Mouse (Mus musculus): ENCODE measurements around the gene Armc9.

Armc9 gene

DNA sequence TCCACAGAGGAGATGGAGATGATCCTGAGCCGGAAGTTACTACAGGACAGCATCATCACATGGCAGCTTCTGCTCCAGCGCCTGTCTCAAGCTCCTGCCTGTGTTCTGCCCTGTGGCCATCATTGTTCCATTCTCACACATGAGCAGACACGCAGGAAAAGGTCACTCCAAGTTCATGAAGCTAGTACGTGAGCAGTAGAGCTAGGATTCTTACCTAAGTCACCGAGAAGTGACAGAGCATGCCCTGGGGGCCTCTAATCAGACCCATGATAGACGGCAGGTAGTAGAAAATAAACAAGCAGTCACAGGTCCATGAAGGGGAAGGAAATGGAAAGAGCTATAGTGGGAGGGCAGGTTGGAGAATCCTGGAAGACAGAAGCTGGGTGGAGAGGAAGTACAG lies 63.4 kb downstream of the Armc9 start:
- DNase-seq (ENCODE audit: low read depth, low spot score) = no peak

DNA sequence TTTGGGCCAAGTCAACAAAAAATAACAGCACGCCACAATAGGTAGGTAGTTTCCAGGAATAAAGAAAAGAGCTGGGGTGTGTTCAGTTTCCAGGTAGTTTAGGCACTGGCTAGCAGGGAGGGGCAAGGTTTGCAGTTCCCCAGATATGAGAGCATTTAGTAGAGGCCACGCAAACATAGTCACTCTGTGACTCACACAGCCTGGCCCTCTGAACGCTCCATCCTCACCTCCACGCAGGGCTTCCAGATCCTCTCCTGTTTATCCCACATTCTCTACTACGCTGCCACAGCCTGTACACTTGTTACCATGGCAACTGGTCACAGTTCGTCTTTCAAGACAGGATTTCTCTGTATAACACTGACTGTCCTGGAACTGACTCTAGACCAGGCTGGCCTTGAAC lies 70.6 kb downstream of the Armc9 start:
- DNase-seq (ENCODE audit: low read depth, low spot score) = no peak

- DNase-seq (ENCODE audit: low read depth, low spot score) = no peak
Measured at GRCm38 (mm10) chr1:86228653-86229052, 74.1 kb downstream of the Armc9 start.

- DNase-seq (ENCODE audit: low read depth, low spot score) = no peak
Measured at GRCm38 (mm10) chr1:86229184-86229829, 74.7 kb downstream of the Armc9 start.

DNA sequence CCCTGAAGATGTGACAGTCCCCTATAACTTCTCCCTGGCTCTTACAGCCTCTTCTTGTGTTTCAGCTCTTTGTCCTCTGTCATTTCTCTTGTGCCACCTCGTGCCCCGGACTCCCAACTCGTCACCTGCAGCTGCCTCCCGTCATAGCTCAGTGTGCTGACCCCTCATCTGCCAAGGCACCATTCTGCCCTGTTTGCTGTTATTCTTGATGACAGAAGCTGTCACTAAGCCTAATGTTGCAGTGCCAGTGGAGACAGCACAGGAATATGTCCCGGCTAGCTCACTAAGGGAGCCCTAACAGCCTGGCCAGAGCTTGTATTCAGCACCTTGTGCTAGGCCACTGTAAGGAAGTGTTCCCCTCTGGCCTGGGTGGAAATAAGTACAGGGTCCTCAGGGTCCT lies 78.1 kb downstream of the Armc9 start:
- no peak for DNase-seq (ENCODE audit: low read depth, low spot score)

DNA sequence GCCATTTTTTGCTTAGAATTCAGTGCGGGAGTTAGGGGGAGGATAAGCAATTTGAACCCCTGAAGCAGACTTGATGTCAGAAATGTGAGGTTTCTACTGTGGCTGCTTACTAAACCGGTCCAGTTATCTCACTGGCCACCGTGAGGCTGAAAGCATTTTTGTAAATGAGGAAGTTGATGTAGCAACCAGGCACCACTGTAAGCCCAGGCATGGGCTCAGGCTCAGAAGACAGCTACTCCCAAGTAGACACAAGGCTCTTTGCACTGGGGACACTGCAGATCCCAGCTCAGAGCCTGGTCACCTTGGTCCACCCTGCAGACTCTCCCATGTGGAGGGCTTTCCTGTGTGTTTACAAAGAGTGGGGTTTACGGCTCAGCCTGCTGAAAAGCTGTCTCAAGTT lies 79.2 kb downstream of the Armc9 start:
- no peak for DNase-seq (ENCODE audit: low read depth, low spot score)

DNA sequence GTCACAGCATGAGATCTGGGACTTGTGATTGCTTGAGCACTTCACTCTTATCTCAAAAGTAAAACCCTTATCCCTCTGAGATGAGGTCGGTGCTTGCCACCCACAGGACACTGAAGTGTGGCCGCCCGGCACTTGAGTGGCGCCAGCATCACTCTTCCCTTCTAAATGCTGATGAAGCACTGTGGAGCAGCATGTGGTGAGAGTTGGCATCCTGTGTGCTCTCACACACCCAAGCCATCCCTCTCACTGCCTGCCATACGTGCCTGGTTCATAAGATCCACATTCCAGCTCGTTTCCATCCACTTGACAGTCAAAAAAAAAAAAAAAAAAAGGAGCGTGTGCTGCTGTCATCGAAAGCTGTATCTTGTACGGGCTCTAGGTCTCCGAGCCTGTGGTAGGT lies 80.5 kb downstream of the Armc9 start:
- DNase-seq (ENCODE audit: low read depth, low spot score) = no peak

DNA sequence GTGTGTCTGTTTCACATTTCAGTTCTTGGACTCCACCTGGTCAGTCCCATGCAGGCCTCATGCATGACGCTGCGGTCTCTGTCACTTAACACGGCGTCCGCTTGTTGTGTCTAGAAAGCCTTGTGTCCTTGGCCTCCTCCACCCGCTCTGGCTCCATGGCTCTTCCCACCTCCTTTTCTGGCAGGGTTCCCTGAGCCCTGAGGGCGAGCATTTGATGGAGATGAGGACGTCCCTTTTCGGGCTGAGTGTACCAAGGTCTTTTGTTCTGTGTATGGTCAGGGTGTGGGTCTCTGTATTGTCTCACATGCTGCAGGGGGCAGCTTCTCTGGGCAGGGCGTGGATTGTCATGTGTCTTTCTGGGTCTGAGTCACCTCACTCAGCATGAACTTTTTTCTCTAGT lies 81.9 kb downstream of the Armc9 start:
- DNase-seq (ENCODE audit: low read depth, low spot score) = no peak

DNA sequence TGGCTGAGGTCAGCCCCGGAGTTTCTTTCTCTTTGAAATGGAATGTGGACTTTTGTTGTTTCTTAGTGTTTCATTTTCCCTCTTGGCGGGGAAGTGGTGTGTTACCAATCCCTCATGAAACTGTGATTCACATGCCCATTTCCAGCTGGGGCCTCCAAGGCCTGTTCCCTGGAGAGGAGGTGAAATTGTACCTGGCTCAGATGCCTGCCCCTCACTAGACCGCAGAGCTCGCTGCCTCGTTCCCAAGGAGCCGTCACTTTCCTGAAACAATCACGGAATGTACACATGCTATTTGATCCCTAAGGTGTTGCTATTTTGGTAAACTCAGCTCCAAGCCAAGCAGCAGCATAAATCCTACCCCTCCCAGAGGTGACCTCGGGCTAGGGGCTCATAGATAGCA lies 84.4 kb downstream of the Armc9 start:
- no peak for DNase-seq (ENCODE audit: low read depth, low spot score)

GRCm38 (mm10) chr1:86239871-86240270 lies 85.3 kb downstream of the Armc9 start:
- DNase-seq (ENCODE audit: low read depth, low spot score) = no peak

GRCm38 (mm10) chr1:86240959-86241358 lies 86.4 kb downstream of the Armc9 start:
- no peak for DNase-seq (ENCODE audit: low read depth, low spot score)

DNA sequence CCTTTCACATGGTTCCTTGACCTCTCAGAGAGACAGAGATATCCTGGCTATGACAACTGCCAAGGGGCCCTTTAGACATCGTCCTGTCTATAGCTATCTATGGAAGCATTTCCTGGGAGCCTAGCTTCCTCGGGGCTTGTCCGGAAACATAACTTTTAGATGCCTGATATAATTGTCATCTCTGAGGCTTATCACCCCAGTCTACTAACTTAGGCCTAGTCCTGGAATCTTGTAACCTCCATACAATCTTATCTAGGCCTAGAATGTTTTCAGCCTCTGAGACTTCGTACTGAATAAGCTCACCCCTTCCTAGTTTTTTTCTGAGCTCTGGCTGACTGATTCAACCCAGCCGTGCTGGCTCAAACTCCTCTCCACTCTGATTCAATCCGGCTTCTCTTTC lies 88.9 kb downstream of the Armc9 start:
- DNase-seq (ENCODE audit: low read depth, low spot score) = no peak

- no peak for DNase-seq (ENCODE audit: low read depth, low spot score)
Measured at GRCm38 (mm10) chr1:86245301-86246085, 90.9 kb downstream of the Armc9 start.

- no peak for DNase-seq (ENCODE audit: low read depth, low spot score)
Measured at GRCm38 (mm10) chr1:86253410-86253809, 98.8 kb downstream of the Armc9 start.

DNA sequence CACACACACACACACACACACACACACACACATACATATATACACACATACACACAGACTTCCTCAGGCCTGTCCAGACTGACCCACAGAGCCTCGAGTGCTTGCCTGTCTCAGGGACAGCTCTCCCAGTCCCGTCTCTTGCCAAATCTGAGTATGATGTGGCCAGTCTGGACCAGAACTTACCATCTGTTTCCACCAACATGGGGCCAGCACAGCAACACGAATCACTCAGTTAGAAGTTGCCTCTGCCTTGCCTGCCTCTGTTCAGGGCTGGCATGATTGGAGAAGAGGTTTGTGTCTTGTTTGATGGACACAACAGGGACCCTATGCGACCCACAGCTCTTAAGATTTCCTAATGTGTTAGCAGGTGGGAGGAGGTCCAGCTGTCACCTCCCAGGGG lies 101.7 kb downstream of the Armc9 start:
- no peak for DNase-seq (ENCODE audit: low read depth, low spot score)

- DNase-seq (ENCODE audit: low read depth, low spot score) = no peak
Measured at GRCm38 (mm10) chr1:86257228-86257627, 102.6 kb downstream of the Armc9 start.

DNA sequence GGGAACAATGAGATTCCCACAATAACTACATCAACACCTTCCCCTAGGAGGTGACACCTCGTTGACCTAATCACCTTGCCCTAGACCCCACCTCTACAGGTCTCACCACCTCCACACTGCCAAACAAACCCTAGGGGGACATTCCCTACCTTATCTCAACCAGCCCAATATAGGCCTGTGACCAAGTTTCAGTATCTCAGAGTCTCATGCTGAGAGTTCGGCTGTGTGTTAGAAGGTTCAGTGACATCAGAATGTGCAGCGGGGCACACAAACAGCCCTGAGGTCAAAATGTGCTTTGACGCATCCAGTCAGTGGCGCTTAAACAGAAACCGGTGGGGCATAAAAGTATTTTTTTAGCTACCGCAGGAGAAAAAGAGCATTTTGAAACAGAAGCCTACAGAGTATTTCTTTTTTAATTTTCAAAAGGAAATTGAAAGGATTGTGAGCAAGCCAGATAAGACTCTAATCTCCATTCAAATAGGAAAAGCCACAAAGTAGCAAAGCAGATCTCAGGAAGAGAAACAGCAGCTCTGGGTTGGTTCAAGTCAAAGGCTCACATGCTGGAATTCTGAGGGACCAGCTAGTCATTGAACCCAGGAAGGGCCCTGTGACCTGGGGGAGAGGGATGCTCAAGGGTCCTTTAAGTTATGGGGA lies 103.7 kb downstream of the Armc9 start:
- no peak for DNase-seq (ENCODE audit: low read depth, low spot score)

- DNase-seq (ENCODE audit: low read depth, low spot score) = no peak
Measured at GRCm38 (mm10) chr1:86263564-86264339, 109.2 kb downstream of the Armc9 start.

GRCm38 (mm10) chr1:86265060-86265459 lies 110.5 kb downstream of the Armc9 start:
- DNase-seq (ENCODE audit: low read depth, low spot score) = no peak

DNA sequence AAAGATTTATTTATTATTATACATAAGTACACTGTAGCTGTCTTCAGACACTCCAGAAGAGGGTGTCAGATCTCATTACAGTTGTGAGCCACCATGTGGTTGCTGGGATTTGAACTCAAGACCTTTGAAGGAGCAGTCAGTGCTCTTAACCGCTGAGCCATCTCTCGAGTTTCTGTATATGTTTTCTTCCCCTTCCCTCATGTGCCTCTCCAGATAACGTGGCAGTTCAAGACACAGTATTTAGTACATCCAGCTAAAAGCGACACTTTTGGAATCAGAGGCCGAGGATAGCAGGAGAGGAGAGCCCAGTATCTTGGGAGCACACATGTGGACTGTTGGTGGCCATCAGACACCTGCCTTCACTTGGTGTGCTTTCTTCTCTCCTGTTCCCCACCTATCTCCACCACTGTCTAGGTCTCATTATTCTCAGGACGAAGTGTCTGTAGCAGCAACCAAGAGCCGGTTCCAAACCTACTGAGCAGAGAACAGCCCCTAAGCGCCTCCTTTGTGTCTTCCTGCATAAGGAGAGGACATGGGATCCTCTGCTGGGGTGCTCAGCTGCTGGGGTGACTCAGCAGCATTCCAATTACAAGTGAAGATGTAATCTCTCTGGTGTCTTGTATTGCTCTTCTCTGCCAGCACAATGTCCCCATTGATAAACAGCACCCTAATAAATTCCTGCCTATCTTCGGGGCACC lies 114.1 kb downstream of the Armc9 start:
- DNase-seq (ENCODE audit: low read depth, low spot score) = no peak

DNA sequence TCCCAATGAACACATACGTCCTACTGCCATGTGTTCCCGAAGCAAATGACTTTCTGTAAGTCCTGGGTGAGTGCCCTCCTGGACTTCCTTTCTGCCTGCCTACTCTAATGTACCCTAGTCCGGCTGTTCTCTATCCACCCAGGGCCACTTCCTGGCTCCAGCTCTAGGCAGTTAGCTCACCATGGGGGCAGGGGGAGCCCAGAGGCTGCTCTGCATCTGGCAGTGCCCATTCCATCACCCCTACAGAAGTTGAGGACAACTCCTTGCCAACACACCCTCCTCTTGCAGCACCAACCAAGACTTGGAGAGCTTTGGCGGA lies 114.6 kb downstream of the Armc9 start:
- no peak for DNase-seq (ENCODE audit: low read depth, low spot score)

GRCm38 (mm10) chr1:86271707-86272106 lies 117.1 kb downstream of the Armc9 start:
- DNase-seq (ENCODE audit: low read depth, low spot score) = no peak

Measured in WW6 (cell line).